Mouse (Mus musculus): ENCODE measurements at regions not wholly inside any gene's neighbourhood (a gene's known extent, or its start where the extent isn't known, plus 50 kb on each side); places are given as distances from the start of the nearest gene placed in this dataset.

- Histone ChIP-seq H3K4me1 (ENCODE audit: control insufficient read depth, insufficient read depth, low read length) (no peaks in the 10 kb centered on the region), H3K36me3 (ENCODE audit: control insufficient read depth, insufficient read depth, low read length) (no peaks in the 10 kb centered on the region), H3K4me3 (ENCODE audit: control insufficient read depth, low read depth, low read length) (no peak overlapping the region), H3K27me3 (ENCODE audit: control insufficient read depth, insufficient read depth, low read length) (no peaks in the 10 kb centered on the region), H3K27ac (ENCODE audit: control insufficient read depth, insufficient read depth, low read depth, low read length) (no peak overlapping the region)
- TF ChIP-seq CTCF (IDR thresholded peaks at IDR 0.05; ENCODE audit: control insufficient read depth, insufficient read depth, insufficient replicate concordance, low read depth, low read length) (no peak), POLR2A (IDR thresholded peaks at IDR 0.05; ENCODE audit: control insufficient read depth, low read depth, low read length) (no peak)
These were observed 79.0 kb downstream of the Mis18a start for GRCm38 (mm10) chr16:90648161-90648560.

DNA sequence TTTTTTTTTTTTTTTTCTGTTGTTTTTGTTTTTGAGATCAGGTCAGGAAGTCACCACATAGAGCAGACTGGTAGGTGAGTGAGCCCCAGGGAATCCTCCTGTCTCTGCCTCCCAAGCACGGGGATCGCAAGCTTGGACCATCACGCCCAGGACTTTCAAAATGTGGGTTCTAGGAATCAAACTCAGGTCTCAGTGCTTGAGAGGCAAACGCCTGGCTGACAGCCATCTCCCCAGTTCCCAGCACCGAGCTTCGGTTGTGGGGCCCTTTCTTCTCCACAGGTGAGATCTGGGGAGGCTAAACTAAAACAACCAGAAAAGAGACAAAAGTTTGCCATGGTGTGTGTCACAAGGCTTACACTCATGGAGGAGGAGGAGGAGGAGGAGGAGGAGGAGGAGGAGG lies 84.5 kb downstream of the Mis18a start:
- H3K27me3 ChIP-seq (ENCODE audit: control insufficient read depth, insufficient read depth, low read length) = no peaks in the 10 kb centered on the region
- H3K36me3 ChIP-seq (ENCODE audit: control insufficient read depth, insufficient read depth, low read length) = no peaks in the 10 kb centered on the region
- TF ChIP-seq POLR2A (IDR thresholded peaks at IDR 0.05; ENCODE audit: control insufficient read depth, low read depth, low read length) (no peak), CTCF (IDR thresholded peaks at IDR 0.05; ENCODE audit: control insufficient read depth, insufficient read depth, insufficient replicate concordance, low read depth, low read length) (no peak)
- no peak overlapping the region for H3K27ac ChIP-seq (ENCODE audit: control insufficient read depth, insufficient read depth, low read depth, low read length)
- no peak overlapping the region for H3K4me3 ChIP-seq (ENCODE audit: control insufficient read depth, low read depth, low read length)
- H3K4me1 ChIP-seq (ENCODE audit: control insufficient read depth, insufficient read depth, low read length) = no peaks in the 10 kb centered on the region

DNA sequence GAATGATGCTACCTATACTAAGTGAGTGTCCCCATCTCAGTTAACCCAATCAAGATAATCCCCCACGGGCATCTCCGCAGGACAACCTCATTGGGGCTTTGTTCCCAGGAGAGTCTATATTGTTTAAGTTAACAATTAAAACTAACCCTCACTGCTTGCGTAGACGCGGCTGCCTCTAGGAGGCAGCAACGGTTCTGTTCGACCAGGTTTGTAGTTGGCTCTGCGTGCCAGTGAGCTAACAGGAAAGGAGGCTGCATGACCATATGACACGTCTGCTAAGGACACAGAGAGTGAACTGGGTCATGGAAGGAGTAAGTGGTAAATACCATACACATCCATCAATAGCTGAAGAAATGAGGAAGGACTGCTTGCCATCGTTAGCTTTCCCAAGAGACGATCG lies 92.0 kb downstream of the Mis18a start:
- TF ChIP-seq POLR2A (IDR thresholded peaks at IDR 0.05; ENCODE audit: control insufficient read depth, low read depth, low read length) (no peak), CTCF (IDR thresholded peaks at IDR 0.05; ENCODE audit: control insufficient read depth, insufficient read depth, insufficient replicate concordance, low read depth, low read length) (no peak)
- H3K27ac ChIP-seq (ENCODE audit: control insufficient read depth, insufficient read depth, low read depth, low read length) = no peak overlapping the region
- H3K4me3 ChIP-seq (ENCODE audit: control insufficient read depth, low read depth, low read length) = no peak overlapping the region

DNA sequence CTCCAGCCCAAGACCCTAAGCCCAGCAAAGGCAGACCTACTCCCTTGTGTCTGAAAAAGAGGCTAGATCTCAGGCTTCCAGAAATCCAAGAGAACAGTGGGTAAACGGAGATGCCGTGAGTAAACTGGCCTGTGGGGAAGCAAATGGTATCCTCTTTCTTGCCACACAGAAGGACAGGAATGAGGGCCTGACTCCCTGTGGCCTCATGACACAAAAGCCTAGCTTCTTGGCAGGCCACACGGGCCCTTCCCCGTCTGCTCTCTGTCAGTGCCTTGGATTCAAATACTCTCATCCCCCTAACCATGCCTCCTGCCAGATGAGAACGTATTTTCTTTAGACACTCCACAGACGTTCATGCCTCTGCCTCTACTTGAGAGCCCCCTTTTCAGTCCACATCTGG lies 97.2 kb downstream of the Mis18a start:
- Histone ChIP-seq H3K27ac (ENCODE audit: control insufficient read depth, insufficient read depth, low read depth, low read length) (no peak overlapping the region), H3K4me1 (ENCODE audit: control insufficient read depth, insufficient read depth, low read length) (peaks cover 12% of the 10 kb centered on the region), H3K27me3 (ENCODE audit: control insufficient read depth, insufficient read depth, low read length) (no peaks in the 10 kb centered on the region), H3K4me3 (ENCODE audit: control insufficient read depth, low read depth, low read length) (no peak overlapping the region), H3K36me3 (ENCODE audit: control insufficient read depth, insufficient read depth, low read length) (no peaks in the 10 kb centered on the region)
- TF ChIP-seq POLR2A (IDR thresholded peaks at IDR 0.05; ENCODE audit: control insufficient read depth, low read depth, low read length) (no peak), CTCF (IDR thresholded peaks at IDR 0.05; ENCODE audit: control insufficient read depth, insufficient read depth, insufficient replicate concordance, low read depth, low read length) (no peak)

More for the DNA sequence above, 92.0 kb downstream of the Mis18a start:
- peaks cover 3% of the 10 kb centered on the region; the same call in 1 of the 2 replicates for H3K4me1 ChIP-seq (ENCODE audit: control insufficient read depth, insufficient read depth, low read length)
- no peaks in the 10 kb centered on the region for H3K36me3 ChIP-seq (ENCODE audit: control insufficient read depth, insufficient read depth, low read length)
- H3K27me3 ChIP-seq (ENCODE audit: control insufficient read depth, insufficient read depth, low read length) = no peaks in the 10 kb centered on the region

DNA sequence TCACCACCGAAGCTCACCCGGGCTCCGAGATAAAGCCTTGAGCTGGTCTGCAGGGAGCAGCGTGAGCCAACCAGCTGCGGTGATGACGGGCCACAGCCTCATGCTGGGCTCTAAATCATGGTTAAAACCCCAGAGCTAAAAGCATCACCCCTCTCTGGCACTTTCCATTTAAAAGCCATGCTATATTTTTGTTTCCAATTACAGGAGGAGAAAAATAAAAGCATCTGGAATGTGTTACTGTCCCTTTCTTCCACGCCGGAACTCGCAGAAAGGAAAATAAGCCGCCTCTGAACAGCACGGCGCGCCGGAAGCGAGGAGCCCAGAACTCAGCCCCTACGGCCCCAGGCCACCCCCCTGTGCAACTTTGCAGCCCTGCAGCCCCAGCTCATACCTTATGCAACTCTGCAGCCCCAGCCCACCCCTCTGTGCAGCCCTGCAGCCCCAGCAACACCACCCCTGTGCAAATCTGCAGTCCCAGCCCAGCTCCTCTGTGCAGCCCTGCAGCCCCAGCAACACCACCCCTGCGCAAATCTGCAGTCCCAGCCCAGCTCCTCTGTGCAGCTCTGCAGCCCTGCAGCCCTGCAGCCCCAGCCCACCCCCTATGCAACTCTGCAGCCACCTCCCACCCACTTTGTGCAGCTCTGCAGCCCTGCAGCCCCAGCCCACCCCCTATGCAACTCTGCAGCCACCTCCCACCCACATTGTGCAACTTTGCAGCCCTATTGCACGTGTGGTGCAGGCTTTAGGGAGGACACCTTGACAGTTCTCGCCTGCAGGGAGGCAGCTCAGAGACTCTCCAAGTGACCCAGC lies 97.9 kb downstream of the Mis18a start:
- Histone ChIP-seq H3K4me1 (ENCODE audit: control insufficient read depth, insufficient read depth, low read length) (peaks cover 15% of the 10 kb centered on the region), H3K27me3 (ENCODE audit: control insufficient read depth, insufficient read depth, low read length) (no peaks in the 10 kb centered on the region), H3K27ac (ENCODE audit: control insufficient read depth, insufficient read depth, low read depth, low read length) (no peak overlapping the region), H3K36me3 (ENCODE audit: control insufficient read depth, insufficient read depth, low read length) (no peaks in the 10 kb centered on the region), H3K4me3 (ENCODE audit: control insufficient read depth, low read depth, low read length) (peak overlapping the region; percentile 49)
- TF ChIP-seq POLR2A (IDR thresholded peaks at IDR 0.05; ENCODE audit: control insufficient read depth, low read depth, low read length) = no peak
- no peak for TF ChIP-seq CTCF (IDR thresholded peaks at IDR 0.05; ENCODE audit: control insufficient read depth, insufficient read depth, insufficient replicate concordance, low read depth, low read length)

GRCm38 (mm10) chr16:90628605-90629120 lies 98.5 kb downstream of the Mis18a start:
- Histone ChIP-seq H3K27ac (ENCODE audit: control insufficient read depth, insufficient read depth, low read depth, low read length) (no peak overlapping the region), H3K27me3 (ENCODE audit: control insufficient read depth, insufficient read depth, low read length) (no peaks in the 10 kb centered on the region), H3K36me3 (ENCODE audit: control insufficient read depth, insufficient read depth, low read length) (no peaks in the 10 kb centered on the region), H3K4me3 (ENCODE audit: control insufficient read depth, low read depth, low read length) (peak overlapping the region; percentile 49), H3K4me1 (ENCODE audit: control insufficient read depth, insufficient read depth, low read length) (peaks cover 16% of the 10 kb centered on the region)
- TF ChIP-seq POLR2A (IDR thresholded peaks at IDR 0.05; ENCODE audit: control insufficient read depth, low read depth, low read length) (0 out of 2 replicates have a peak, but pooled peaks have one; percentile 8), CTCF (IDR thresholded peaks at IDR 0.05; ENCODE audit: control insufficient read depth, insufficient read depth, insufficient replicate concordance, low read depth, low read length) (no peak)

DNA sequence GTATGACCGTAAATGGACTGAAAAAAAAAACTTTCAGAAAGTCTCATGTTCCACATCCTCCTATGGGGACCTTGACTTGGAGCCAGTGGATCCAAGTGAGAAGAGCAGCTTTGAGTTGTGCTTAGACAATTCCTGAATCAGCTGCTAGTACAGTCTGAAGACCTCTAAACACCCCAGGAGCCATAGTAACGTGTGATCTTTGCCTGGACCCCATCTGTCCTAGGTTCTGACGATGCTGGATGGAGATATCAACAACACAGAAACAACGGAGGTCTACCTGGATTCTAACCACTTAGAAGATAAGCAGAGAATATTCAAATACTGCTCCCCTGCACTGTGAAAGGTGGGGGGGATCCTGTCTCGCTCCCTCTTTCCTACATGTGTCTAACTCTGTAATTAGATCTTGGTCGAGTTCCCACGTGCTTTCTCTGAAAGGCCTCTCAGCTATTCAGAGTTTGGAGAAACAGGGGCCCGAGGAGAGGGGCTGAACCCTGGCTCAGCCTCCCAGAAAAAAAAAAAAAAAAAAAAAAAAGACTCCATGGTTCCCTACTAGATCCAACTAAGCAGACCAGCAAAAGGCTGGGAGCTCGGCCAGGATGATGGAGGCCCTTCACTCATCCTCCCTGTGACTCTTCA lies 101.1 kb downstream of the Mis18a start:
- Histone ChIP-seq H3K4me1 (ENCODE audit: control insufficient read depth, insufficient read depth, low read length) (peaks cover 14% of the 10 kb centered on the region), H3K27ac (ENCODE audit: control insufficient read depth, insufficient read depth, low read depth, low read length) (no peak overlapping the region), H3K27me3 (ENCODE audit: control insufficient read depth, insufficient read depth, low read length) (no peaks in the 10 kb centered on the region), H3K4me3 (ENCODE audit: control insufficient read depth, low read depth, low read length) (no peak overlapping the region), H3K36me3 (ENCODE audit: control insufficient read depth, insufficient read depth, low read length) (no peaks in the 10 kb centered on the region)
- TF ChIP-seq POLR2A (IDR thresholded peaks at IDR 0.05; ENCODE audit: control insufficient read depth, low read depth, low read length) = no peak
- TF ChIP-seq CTCF (IDR thresholded peaks at IDR 0.05; ENCODE audit: control insufficient read depth, insufficient read depth, insufficient replicate concordance, low read depth, low read length) = no peak
